Mouse (Mus musculus) R1 (cell line): Measurements from ENCODE around the gene Raly.

Experiments
- DNase-seq: peaks from one replicate; pipeline ENCODE4 v3.0.0-alpha.2; 2018; ENCODE audit warnings: low read depth, low spot score

Raly gene

GRCm38 (mm10) chr2:154782856-154783650 is 7.8 kb upstream of the Raly start:
- DNase-seq: no peak

GRCm38 (mm10) chr2:154785284-154785683 is 5.6 kb upstream of the Raly start:
- DNase-seq: no peak

- peak; percentile 82 for DNase-seq
Measured at GRCm38 (mm10) chr2:154786187-154786586, 4.7 kb upstream of the Raly start.

GRCm38 (mm10) chr2:154786776-154787175 is 4.1 kb upstream of the Raly start:
- peak; percentile 20 for DNase-seq

GRCm38 (mm10) chr2:154789381-154789780 is 1.5 kb upstream of the Raly start:
- DNase-seq: no peak

- DNase-seq: no peak
Measured at GRCm38 (mm10) chr2:154789977-154790655, 780 bp upstream of the Raly start.

GRCm38 (mm10) chr2:154791661-154792642 is 1.1 kb downstream of the Raly start:
- DNase-seq: peak; percentile 55

GRCm38 (mm10) chr2:154803372-154803771 is 12.5 kb downstream of the Raly start:
- no peak for DNase-seq

GRCm38 (mm10) chr2:154803845-154804244 is 12.9 kb downstream of the Raly start:
- no peak for DNase-seq

GRCm38 (mm10) chr2:154807689-154808088 is 16.8 kb downstream of the Raly start:
- DNase-seq: no peak

GRCm38 (mm10) chr2:154809107-154809762 is 18.3 kb downstream of the Raly start:
- no peak for DNase-seq

GRCm38 (mm10) chr2:154810821-154811220 is 19.9 kb downstream of the Raly start:
- DNase-seq: no peak

GRCm38 (mm10) chr2:154813426-154813825 is 22.5 kb downstream of the Raly start:
- DNase-seq: no peak

- DNase-seq: no peak
Measured at GRCm38 (mm10) chr2:154817089-154817488, 26.2 kb downstream of the Raly start.

GRCm38 (mm10) chr2:154817788-154818187 is 26.9 kb downstream of the Raly start:
- peak; percentile 54 for DNase-seq

- no peak for DNase-seq
Measured at GRCm38 (mm10) chr2:154818599-154818998, 27.7 kb downstream of the Raly start.

GRCm38 (mm10) chr2:154820346-154820745 is 29.4 kb downstream of the Raly start:
- no peak for DNase-seq

- DNase-seq: no peak
Measured at GRCm38 (mm10) chr2:154826054-154826538, 35.2 kb downstream of the Raly start.

- DNase-seq: no peak
Measured at GRCm38 (mm10) chr2:154827521-154827920, 36.6 kb downstream of the Raly start.

GRCm38 (mm10) chr2:154832471-154832870 is 41.6 kb downstream of the Raly start:
- no peak for DNase-seq
